Mouse (Mus musculus) splenic B cell, adult 2 months (primary cell): ENCODE data around the gene Zp3r.
A peak's percentile ranks its signal among the peaks of the same experiment; 100 is the strongest.
"Not testable (repeated sequence)": the region's sequence is repeated elsewhere in the genome, so short reads cannot be mapped to it uniquely, and the experiment has no call there.

Experiments
- DNase-seq: peaks from one replicate; pipeline ENCODE4 v3.0.0-alpha.2; 2011; ENCODE audit warnings: low read depth, low spot score
- H3K27me3 ChIP-seq: 2 replicates; pipeline ENCODE4 v1.6.1; 2012; ENCODE audit warnings: mild to moderate bottlenecking, low read length, moderate library complexity, mixed read lengths; ENCODE audit not compliant: control insufficient read depth, poor library complexity, insufficient read depth, severe bottlenecking
- H3K36me3 ChIP-seq: 2 replicates; pipeline ENCODE4 v1.6.1; 2012; ENCODE audit warnings: mild to moderate bottlenecking, low read length, moderate library complexity, mixed read lengths; ENCODE audit not compliant: control insufficient read depth, poor library complexity, insufficient read depth, severe bottlenecking

Zp3r gene

DNA sequence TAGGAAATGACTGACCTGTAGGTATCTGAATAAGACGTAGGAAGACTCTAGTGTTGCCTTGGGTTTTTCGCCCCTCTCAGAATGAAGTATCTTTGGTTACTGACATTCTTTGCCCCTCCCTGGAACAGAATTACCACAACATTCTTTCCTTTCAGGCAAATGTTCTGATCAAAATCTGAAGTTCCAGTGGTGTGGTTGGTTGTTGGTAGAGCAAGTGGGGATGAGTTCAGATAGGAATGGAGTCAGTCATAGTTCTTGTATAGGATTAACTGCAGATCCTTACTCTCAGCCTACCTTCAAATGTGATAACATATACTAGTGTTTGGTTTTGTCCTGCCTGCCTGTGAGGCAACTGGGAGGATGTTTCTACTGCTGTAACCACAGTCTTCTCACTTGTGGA lies at the start of gene Zp3r:
Gene Zp3r (minus strand): TSS at position 101 of the 400 bp plus-strand sequence.
- no peaks in the 10 kb centered on the region for H3K27me3 ChIP-seq
- no peak for DNase-seq

DNA sequence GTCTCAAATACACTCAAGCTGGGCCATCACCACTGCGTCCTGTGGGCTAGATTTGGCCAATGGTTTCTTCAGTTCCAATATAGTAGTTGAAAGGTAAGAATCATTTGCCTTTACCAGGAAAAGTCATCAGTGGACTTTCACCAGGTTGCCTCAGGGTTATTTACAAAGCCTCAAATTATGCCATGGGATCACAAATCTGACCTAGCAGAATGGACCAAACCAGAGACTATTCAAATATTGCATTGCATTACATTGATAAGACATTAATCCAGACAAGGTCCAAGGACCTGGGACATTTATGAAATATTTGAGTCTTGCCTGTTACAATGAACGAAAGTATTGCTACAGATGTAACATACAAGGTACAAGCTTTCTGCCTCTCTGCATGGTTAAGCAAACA lies 49.1 kb upstream of the Zp3r start:
- no peaks in the 10 kb centered on the region for H3K27me3 ChIP-seq
- no peaks in the 10 kb centered on the region for H3K36me3 ChIP-seq
- no peak for DNase-seq

More for the DNA sequence above, at the start of gene Zp3r:
- no peaks in the 10 kb centered on the region for H3K36me3 ChIP-seq

DNA sequence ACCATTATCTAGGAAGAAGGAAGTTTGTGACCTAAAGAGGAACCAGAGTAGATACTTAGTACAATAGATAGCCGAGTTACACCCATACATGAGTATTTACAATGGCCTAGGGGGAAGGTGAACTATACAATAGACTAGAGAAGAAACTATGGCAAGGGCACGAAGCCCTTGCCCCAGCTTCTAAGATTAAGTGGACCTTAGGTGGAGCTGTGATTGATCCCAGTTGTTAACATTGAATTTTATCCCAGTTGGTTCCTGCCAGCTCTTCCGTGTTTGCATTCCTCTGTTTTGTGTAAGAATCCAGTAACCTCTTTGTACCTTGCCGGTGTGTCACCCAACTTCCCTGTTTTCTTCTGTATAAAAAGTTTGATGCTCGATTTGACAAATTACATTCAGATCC lies 34.2 kb upstream of the Zp3r start:
- not testable (repeated sequence) for H3K27me3 ChIP-seq, DNase-seq, H3K36me3 ChIP-seq

DNA sequence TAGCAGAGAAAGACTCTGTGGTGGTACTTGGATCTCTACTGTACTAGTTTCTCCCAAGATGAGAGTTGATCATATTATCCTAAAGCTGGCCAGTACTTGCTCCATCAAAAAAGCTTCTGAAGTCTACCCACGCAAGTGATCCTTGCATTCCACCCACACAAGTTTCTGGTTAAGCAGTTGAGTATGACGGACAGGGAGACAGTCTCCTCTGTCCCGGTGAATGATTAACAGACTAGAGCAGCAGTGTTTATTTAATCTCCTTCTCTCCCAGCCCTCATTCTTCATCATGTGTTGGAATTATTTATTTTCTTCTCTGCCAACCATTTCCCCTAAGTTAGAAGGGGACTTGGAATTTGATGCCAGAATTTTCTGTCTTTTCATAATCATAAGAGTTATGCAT lies 32.0 kb upstream of the Zp3r start, which contains the start of gene C4bp:
Gene C4bp (minus strand): TSS at position 179 of the 400 bp plus-strand sequence.
- H3K36me3 ChIP-seq, result no peaks in the 10 kb centered on the region
- no peaks in the 10 kb centered on the region for H3K27me3 ChIP-seq
- DNase-seq, result no peak

DNA sequence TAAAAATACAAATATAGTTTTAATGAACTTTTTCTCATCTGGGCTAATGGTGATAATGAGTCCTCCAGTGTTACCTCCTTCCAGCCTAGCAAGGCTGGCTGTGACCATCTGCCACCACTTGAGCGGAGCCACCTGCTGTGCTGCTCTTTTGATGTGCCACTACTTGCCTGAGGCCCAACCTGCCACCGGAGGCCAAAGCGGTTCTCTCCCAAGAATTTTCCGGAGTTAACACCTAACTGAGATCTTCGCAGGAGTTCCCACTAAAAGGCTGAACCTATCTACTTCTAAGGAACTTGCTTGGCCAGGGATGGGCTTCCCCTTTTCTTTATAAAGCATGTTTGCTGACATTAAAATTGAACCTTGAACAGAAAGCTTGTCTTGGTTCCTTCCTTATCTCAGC lies 30.2 kb upstream of the Zp3r start:
- not testable (repeated sequence) for H3K36me3 ChIP-seq, H3K27me3 ChIP-seq, DNase-seq

DNA sequence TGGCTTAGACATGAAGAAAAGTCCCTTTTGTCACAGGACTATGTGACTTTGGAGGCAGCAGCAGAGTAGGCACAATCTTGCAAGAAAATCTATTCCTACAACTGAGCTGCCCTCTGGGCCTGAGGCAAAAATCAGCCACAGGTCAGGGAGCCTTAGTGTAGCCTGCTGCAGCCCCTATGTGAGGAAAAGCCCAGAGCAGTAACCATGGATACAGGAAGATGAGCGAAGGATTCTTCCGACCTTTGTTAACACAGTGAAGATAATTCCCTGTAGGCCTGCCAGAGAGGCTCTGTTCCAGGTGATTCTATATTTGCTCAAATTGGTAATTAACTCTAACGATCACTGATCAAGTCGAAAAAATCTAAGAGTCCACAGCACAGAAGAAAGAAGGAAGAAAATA lies 14.7 kb upstream of the Zp3r start:
- no peaks in the 10 kb centered on the region for H3K27me3 ChIP-seq
- H3K36me3 ChIP-seq, result no peaks in the 10 kb centered on the region
- DNase-seq, result no peak

DNA sequence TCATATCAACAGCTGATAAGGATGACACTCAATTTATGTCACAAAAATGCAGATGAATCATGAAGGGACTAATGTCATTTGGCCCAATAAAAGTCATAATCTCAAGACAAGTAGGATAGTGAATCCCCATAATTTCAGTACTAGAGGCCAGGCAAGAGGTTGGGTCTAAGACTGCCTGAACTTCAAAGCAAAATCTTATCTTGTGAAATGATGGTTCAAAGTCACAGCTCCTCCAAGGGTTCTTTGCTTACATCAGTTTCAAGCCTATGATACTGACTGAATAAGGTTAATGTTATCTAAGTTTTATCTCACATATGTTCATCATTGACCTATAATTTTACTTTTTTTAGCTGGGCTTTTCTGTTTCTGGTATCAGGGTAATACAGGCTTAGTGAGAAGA lies 11.5 kb upstream of the Zp3r start:
- no peaks in the 10 kb centered on the region for H3K27me3 ChIP-seq
- H3K36me3 ChIP-seq, result no peaks in the 10 kb centered on the region

DNA sequence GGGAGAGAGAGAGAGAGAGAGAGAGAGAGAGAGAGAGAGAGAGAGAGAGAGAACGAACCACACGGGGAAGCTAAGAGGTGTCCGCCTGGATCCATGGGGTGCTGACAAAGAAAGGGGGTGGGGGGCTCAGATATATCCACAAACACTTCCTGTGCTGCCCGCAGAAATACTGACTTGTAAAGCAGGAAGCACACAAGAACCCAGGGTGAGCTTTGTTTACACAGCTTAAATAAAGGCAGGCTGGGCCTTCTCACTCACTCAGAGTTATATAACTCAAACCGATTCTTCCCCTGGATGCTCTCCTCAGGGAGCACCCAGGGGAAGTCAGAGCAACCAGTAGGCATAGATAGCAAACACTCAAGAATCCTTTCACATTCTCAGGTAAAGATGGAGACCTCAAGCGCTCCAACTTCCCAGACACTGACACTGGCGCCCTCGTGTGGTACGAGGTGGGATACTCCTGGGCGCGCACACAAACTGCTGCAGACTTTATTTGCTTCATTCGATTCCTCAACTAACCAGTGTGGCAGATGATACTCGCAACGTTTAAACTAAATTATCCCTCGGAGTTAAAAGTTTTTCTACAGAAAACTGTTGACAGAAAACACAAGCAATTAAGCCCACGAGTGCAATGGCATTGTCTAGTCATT lies 4.5 kb upstream of the Zp3r start:
- peak; percentile 90 for DNase-seq
- H3K27me3 ChIP-seq, result no peaks in the 10 kb centered on the region
- H3K36me3 ChIP-seq, result no peaks in the 10 kb centered on the region

More for the DNA sequence above, 11.5 kb upstream of the Zp3r start:
- DNase-seq, result no peak

DNA sequence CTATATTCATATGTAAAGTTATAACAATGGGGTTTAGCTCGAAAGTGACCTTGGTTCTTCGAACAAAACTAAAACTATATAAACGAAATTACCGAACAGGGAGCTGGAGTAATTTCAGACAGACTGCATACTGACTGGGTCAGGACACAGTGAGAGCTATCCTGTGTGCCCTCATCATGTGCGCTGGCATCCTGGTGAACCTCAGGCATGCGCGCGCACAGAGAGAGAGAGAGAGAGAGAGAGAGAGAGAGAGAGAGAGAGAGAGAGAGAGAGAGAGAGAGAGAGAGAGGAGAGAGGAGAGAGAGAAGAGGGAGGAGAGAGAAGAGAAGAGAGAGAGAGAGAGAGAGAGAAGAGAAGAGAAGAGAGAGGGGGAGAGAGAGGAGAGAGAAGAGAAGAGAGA lies 3.9 kb upstream of the Zp3r start:
- H3K27me3 ChIP-seq, result no peaks in the 10 kb centered on the region
- DNase-seq, result no peak
- H3K36me3 ChIP-seq, result no peaks in the 10 kb centered on the region

DNA sequence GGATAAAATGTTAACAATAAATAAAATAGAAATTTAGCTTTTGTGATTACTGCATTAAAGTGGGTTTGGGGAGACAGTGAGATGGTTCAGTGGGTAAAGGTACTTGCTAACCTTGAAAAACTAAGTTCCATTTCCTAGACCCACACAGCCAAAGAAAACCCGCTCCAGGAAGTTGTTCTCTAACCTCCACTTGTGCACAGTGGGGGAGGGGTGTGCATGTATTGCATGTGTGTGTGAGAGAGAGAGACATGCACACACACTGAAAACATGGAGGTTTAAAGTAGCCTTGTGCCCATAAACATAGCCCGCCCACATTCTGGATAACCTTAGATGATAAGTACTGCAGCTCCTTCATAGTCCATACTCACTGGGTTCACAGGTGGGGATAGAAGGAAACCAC lies 33.1 kb downstream of the Zp3r start:
- no peak for DNase-seq
- Histone ChIP-seq H3K36me3 (no peaks in the 10 kb centered on the region), H3K27me3 (no peaks in the 10 kb centered on the region)

DNA sequence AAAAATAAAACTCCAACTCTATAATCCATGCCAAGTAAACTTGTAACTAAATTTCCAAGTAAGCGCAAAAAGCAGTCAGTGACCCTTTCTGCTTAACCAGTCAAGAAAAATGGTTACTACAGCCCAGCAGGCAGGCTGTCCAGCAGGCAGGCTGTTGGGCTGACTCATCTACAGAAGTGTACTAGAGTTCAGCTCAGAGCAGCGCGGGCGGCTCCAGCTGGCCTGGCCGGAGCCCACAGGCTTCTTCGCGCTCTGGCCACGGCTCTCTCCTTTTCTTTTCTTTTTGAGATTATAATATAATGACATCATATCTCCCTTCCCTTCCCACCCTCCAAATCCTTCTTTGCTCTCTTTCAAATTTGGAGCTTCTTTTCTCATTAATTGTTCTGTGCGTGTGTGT lies 40.8 kb downstream of the Zp3r start:
- no peak for DNase-seq

DNA sequence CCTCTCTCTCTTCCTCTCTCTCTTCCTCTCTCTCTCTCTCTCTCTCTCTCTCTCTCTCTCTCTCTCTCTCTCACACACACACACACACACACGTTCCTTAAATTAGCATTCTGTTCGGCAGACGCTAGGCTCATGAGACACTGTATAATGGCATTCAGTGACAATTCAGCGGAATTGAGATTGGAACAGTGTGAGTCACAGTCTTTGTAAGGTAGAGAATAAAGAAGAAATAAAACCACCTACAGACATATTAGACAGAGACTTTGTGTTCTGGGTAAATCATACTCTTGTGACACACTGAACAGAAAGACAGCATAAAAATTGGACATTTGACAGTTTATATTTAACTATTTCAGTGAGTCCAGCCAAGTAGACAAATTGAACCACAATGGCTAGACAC lies 53.0 kb downstream of the Zp3r start:
- no peaks in the 10 kb centered on the region for H3K27me3 ChIP-seq

More for the DNA sequence above, 40.8 kb downstream of the Zp3r start:
- H3K27me3 ChIP-seq, result no peaks in the 10 kb centered on the region
- H3K36me3 ChIP-seq, result no peaks in the 10 kb centered on the region

DNA sequence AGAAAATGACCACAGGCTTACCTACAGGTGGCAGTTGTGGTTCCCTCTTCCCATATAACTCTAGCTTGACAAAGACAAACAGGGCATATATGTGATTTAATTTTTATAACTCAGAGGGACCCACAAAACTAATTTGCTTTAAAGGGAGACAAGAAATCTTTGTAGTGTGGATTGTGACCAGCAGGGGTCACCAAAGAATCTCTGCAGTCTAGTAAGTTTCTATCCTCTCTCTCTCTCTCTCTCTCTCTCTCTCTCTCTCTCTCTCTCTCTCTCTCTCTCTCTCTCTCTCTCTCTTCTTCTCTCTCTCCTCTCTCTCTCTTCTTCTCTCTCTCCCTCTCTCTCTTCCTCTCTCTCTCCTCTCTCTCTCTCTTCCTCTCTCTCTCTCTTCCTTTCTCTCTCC lies 53.5 kb downstream of the Zp3r start:
- no peaks in the 10 kb centered on the region for H3K27me3 ChIP-seq
- H3K36me3 ChIP-seq, result no peaks in the 10 kb centered on the region
- peak; percentile 83 for DNase-seq

More for the DNA sequence above, 53.0 kb downstream of the Zp3r start:
- H3K36me3 ChIP-seq, result no peaks in the 10 kb centered on the region
- DNase-seq, result no peak

DNA sequence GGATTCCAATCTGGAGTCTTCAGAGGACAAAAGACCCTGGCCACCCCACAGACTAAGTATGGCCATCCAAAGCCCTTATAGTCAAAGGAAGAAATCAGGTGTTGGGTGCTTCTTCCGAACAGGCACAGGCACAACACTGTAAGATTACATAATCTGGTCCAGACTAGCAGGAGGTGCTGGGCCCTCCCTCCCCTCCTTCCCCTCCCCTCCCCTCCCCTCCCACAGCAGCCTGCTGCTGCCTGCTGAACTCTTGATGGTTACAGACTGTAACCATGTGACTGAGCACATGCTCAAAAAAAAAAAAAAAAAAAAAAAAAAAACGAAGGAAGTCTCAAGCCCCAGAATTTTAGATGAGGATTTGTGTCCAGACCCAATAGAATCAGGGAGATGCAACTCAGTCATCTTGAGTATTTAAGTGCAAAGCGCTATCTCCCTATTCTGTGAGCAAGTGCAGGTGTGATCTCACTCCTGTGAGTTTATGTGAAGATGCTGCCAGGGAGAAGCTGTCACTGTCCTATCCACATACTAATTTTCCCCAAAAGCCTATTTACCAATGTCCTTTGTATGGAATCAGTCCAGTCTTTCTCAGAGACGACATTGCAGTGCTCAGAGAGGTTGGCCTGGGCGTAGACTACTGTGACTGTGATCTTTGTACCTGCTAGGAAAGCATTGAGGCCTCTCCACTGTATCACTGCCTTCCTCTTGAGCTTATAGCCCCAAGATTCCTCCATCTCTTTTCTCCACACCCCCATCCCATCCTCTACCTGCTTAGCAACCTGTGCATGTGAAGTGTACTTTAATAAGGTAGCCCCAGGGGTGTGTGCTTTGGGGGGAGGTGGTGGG lies 77.8 kb downstream of the Zp3r start:
- DNase-seq, result peak; percentile 76
- Histone ChIP-seq H3K36me3 (no peaks in the 10 kb centered on the region), H3K27me3 (no peaks in the 10 kb centered on the region)
